Mouse (Mus musculus) CH12.LX (cell line): ENCODE results near the gene Caln1. TPM values are rescaled to one million over a fixed set of nuclear protein-coding genes. Genes with fewer than 3 reads are reported as not detected.

ENCODE experiments used
- DNase-seq: peaks from one replicate; pipeline ENCODE4 v3.0.0-alpha.2; 2013; ENCODE audit errors: extremely low read depth
- H3K27ac ChIP-seq: 2 replicates; pipeline ENCODE4 v1.5.1; 2012; ENCODE audit warnings: low read depth, mild to moderate bottlenecking, control low read depth, moderate library complexity; ENCODE audit not compliant: insufficient read depth
- H3K27me3 ChIP-seq: replicated peaks from 2 replicates; pipeline ENCODE3; 2012; ENCODE audit warnings: inconsistent platforms
- H3K36me3 ChIP-seq, 2 experiments: replicated peaks in 1 of 2; 2 replicates each; pipeline versions ENCODE3 to v1.6.1; 2012; ENCODE audit warnings: inconsistent platforms in 1 of 2, low read length in 1 of 2, mild to moderate bottlenecking in 1 of 2, mixed read lengths in 1 of 2, moderate library complexity in 1 of 2; ENCODE audit not compliant: control insufficient read depth in 1 of 2, insufficient read depth in 1 of 2
- H3K4me1 ChIP-seq, 2 experiments: 2 replicates each; pipeline ENCODE4 v1.6.1; 2012; ENCODE audit warnings: inconsistent platforms in 1 of 2, moderate library complexity in 1 of 2; ENCODE audit not compliant: insufficient read depth in 2 of 2, control insufficient read depth in 1 of 2
- H3K4me2 ChIP-seq: 2 replicates; pipeline ENCODE4 v1.6.1; 2012; ENCODE audit warnings: low read depth, mild to moderate bottlenecking, control low read depth; ENCODE audit not compliant: poor library complexity, insufficient read depth, severe bottlenecking
- H3K4me3 ChIP-seq, 3 experiments: fragments of 150-350 bp in 1 of 3; sonication (generic) in 1 of 3; replicated peaks in 1 of 3; 2 replicates each; pipeline versions ENCODE3 to v1.5.1; 2011 to 2012; ENCODE audit warnings: low read depth in 2 of 3, low read length in 2 of 3, mild to moderate bottlenecking in 2 of 3, moderate library complexity in 2 of 3, control low read depth in 1 of 3, improper control_type of control experiment in 1 of 3, inconsistent platforms in 1 of 3, mixed read lengths in 1 of 3; ENCODE audit not compliant: poor library complexity in 1 of 3
- H3K79me2 ChIP-seq: replicated peaks from 2 replicates; pipeline ENCODE4 v1.6.1; 2012; ENCODE audit warnings: mild to moderate bottlenecking, moderate library complexity; ENCODE audit not compliant: control insufficient read depth, poor library complexity, insufficient read depth, severe bottlenecking; ENCODE audit errors: extremely low read depth
- H3K9ac ChIP-seq: 2 replicates; pipeline ENCODE4 v1.6.1; 2012; ENCODE audit warnings: low read depth, mild to moderate bottlenecking, control low read depth, moderate library complexity; ENCODE audit not compliant: insufficient read depth
- H3K9me3 ChIP-seq: replicated peaks from 2 replicates; pipeline ENCODE3; 2012; ENCODE audit warnings: low read length, inconsistent platforms, mixed read lengths
- BHLHE40 ChIP-seq: IDR thresholded peaks from 2 replicates; pipeline ENCODE4 v1.6.1; 2011; ENCODE audit warnings: mild to moderate bottlenecking, low read depth, low read length, improper control_type of control experiment
- CHD1 ChIP-seq: IDR thresholded peaks from 2 replicates; pipeline ENCODE4 v1.6.1; 2012; ENCODE audit warnings: low read depth, low read length, improper control_type of control experiment, inconsistent platforms
- CHD2 ChIP-seq: IDR thresholded peaks from 2 replicates; pipeline ENCODE4 v1.6.1; 2011; ENCODE audit warnings: low read length, improper control_type of control experiment
- CTCF ChIP-seq, 2 experiments: IDR thresholded peaks in 1 of 2; conservative IDR thresholded peaks in 1 of 2; 2 replicates each; pipeline ENCODE4 v1.5.1; 2011 to 2012; ENCODE audit warnings: low read depth in 2 of 2, low read length in 2 of 2, improper control_type of control experiment in 1 of 2, inconsistent platforms in 1 of 2, mild to moderate bottlenecking in 1 of 2, moderate library complexity in 1 of 2
- E2F4 ChIP-seq: IDR thresholded peaks from 2 replicates; pipeline ENCODE4 v1.6.1; 2011; ENCODE audit warnings: low read depth, low read length, improper control_type of control experiment; ENCODE audit not compliant: insufficient replicate concordance
- EP300 ChIP-seq: IDR thresholded peaks from 2 replicates; pipeline ENCODE4 v1.6.1; 2011; ENCODE audit warnings: low read length, improper control_type of control experiment
- GABPA ChIP-seq: IDR thresholded peaks from 2 replicates; pipeline ENCODE4 v1.6.1; 2012; ENCODE audit warnings: low read depth, low read length, improper control_type of control experiment, inconsistent platforms; ENCODE audit not compliant: insufficient replicate concordance
- HCFC1 ChIP-seq: IDR thresholded peaks from 2 replicates; pipeline ENCODE4 v1.6.1; 2012; ENCODE audit warnings: low read depth, mild to moderate bottlenecking, inconsistent platforms, low read length, improper control_type of control experiment
- IRF4 ChIP-seq: IDR thresholded peaks from 2 replicates; pipeline ENCODE4 v1.6.1; 2014; ENCODE audit warnings: low read depth, mild to moderate bottlenecking, inconsistent platforms, low read length, improper control_type of control experiment
- JUND ChIP-seq: conservative IDR thresholded peaks from 2 replicates; pipeline ENCODE4 v1.6.1; 2011; ENCODE audit warnings: low read depth, low read length, improper control_type of control experiment
- MAX ChIP-seq: IDR thresholded peaks from 2 replicates; pipeline ENCODE4 v1.6.1; 2011; ENCODE audit warnings: low read length, improper control_type of control experiment
- MAZ ChIP-seq: IDR thresholded peaks from 2 replicates; pipeline ENCODE4 v1.6.1; 2012; ENCODE audit warnings: low read depth, mild to moderate bottlenecking, inconsistent platforms, low read length, improper control_type of control experiment, moderate library complexity
- MEF2A ChIP-seq: IDR thresholded peaks from 2 replicates; pipeline ENCODE4 v1.6.1; 2014; ENCODE audit warnings: low read depth, mild to moderate bottlenecking, inconsistent platforms, low read length, improper control_type of control experiment, borderline replicate concordance
- MYC ChIP-seq: IDR thresholded peaks from 2 replicates; pipeline ENCODE4 v1.6.1; 2011; ENCODE audit warnings: low read depth, mild to moderate bottlenecking, improper control_type of control experiment, low read length
- NRF1 ChIP-seq: IDR thresholded peaks from 2 replicates; pipeline ENCODE4 v1.6.1; 2014; ENCODE audit warnings: low read depth, mild to moderate bottlenecking, inconsistent platforms, low read length, improper control_type of control experiment, moderate library complexity
- PAX5 ChIP-seq: IDR thresholded peaks from 2 replicates; pipeline ENCODE4 v1.6.1; 2012; ENCODE audit warnings: low read length, inconsistent platforms, mixed read lengths
- POLR2A ChIP-seq: IDR thresholded peaks from 2 replicates; pipeline ENCODE4 v1.6.1; 2011; ENCODE audit warnings: low read depth, mild to moderate bottlenecking, improper control_type of control experiment, low read length
- RAD21 ChIP-seq: IDR thresholded peaks from 2 replicates; pipeline ENCODE4 v1.6.1; 2011; ENCODE audit warnings: low read depth, mild to moderate bottlenecking, low read length, improper control_type of control experiment, moderate library complexity
- RCOR1 ChIP-seq: conservative IDR thresholded peaks from 2 replicates; pipeline ENCODE4 v1.6.1; 2012; ENCODE audit warnings: low read depth, mild to moderate bottlenecking, inconsistent platforms, low read length, improper control_type of control experiment
- SIN3A ChIP-seq: IDR thresholded peaks from 2 replicates; pipeline ENCODE4 v1.6.1; 2012; ENCODE audit warnings: low read length, improper control_type of control experiment, inconsistent platforms
- TBP ChIP-seq: conservative IDR thresholded peaks from 2 replicates; pipeline ENCODE4 v1.6.1; 2011; ENCODE audit warnings: low read depth, low read length, improper control_type of control experiment
- TCF12 ChIP-seq: IDR thresholded peaks from 2 replicates; pipeline ENCODE4 v1.6.1; 2014; ENCODE audit warnings: low read depth, mild to moderate bottlenecking, inconsistent platforms, low read length, improper control_type of control experiment
- UBTF ChIP-seq: IDR thresholded peaks from 2 replicates; pipeline ENCODE4 v1.6.1; 2012; ENCODE audit warnings: low read depth, mild to moderate bottlenecking, inconsistent platforms, low read length, improper control_type of control experiment, moderate library complexity
- USF2 ChIP-seq: conservative IDR thresholded peaks from 2 replicates; pipeline ENCODE4 v1.6.1; 2011; ENCODE audit warnings: low read depth, low read length, improper control_type of control experiment
- ZC3H11A ChIP-seq: IDR thresholded peaks from 2 replicates; pipeline ENCODE4 v1.6.1; 2012; ENCODE audit warnings: low read depth, mild to moderate bottlenecking, inconsistent platforms, low read length, improper control_type of control experiment
- ZKSCAN1 ChIP-seq: IDR thresholded peaks from 2 replicates; pipeline ENCODE4 v1.6.1; 2012; ENCODE audit warnings: low read depth, inconsistent platforms, low read length, improper control_type of control experiment, borderline replicate concordance
- ZMIZ1 ChIP-seq: IDR thresholded peaks from 2 replicates; pipeline ENCODE4 v1.6.1; 2012; ENCODE audit warnings: low read depth, mild to moderate bottlenecking, inconsistent platforms, low read length, improper control_type of control experiment
- ZNF384 ChIP-seq: IDR thresholded peaks from 2 replicates; pipeline ENCODE4 v1.6.1; 2012; ENCODE audit warnings: low read depth, low read length, improper control_type of control experiment, inconsistent platforms
- dilution Hi-C: fragments of 300-500 bp; cut with MboI; formaldehyde crosslinking; loops from 2 replicates; pipeline ENCODE4 v1.14.3; 2020; ENCODE audit warnings: low sequenced_read_pairs; ENCODE audit not compliant: extremely low pct_unique_long_range_greater_than_20kb, extremely low pct_ligation_motif_present
- in situ Hi-C: fragments of 300-500 bp; cut with MboI; formaldehyde crosslinking; loops from 3 replicates; pipeline ENCODE4 v1.14.3; 2019; ENCODE audit warnings: low sequenced_read_pairs, low pct_ligation_motif_present, low pct_unique_long_range_greater_than_20kb, mixed read lengths
- polyA plus RNA-seq: library from polyadenylated mRNA; unstranded; fragments of >175 nt; gene quantifications from 2 replicates; pipeline ENCODE4 v1.2.1, GENCODE M21; 2012; ENCODE audit warnings: low read depth; ENCODE audit not compliant: insufficient read length
- total RNA-seq, 2 experiments: library from RNA; depleted of rRNA; stranded (reverse); fragments of 300-350 nt in 1 of 2; fragments of >200 nt in 1 of 2; gene quantifications; 2 replicates each; pipeline ENCODE4 v1.2.3; 2012 to 2014

Caln1 gene
- total and polyA plus RNA-seq, 3 experiments, result under 0.01 TPM; not detected in 2

DNA sequence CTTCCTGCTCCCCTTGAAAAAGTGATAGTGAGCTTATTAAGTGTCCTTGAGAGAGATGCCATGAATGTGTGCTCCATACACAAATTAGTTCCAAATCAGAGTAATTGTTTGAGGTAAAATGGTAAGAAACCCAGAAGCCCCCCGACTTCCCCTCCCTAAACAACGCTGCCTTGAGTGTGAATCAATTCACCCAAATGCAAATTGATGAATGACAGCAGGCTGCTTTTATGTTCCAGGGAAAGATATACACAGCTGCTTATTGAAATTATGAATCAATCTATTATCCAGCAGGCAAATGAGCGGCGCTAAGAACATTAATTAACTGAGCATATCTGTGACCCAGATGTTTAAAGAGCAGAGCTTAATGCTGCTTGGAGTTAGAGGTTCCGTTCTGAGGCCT, 511.1 kb downstream of the Caln1 start:
- TF ChIP-seq CTCF (conservative IDR thresholded peaks at IDR 0.05 in 1 of 2, IDR thresholded peaks at IDR 0.05 in 1 of 2; ENCODE audit: low read depth in 2 of 2, low read length in 2 of 2) (no peak), IRF4 (no peak), USF2 (no peak), EP300 (no peak), NRF1 (no peak), POLR2A (no peak), MAX (no peak), ZMIZ1 (no peak), BHLHE40 (no peak), CHD2 (no peak), ZC3H11A (no peak), HCFC1 (no peak), UBTF (no peak), MYC (no peak), CHD1 (no peak), MAZ (no peak), E2F4 (no peak), TCF12 (no peak)
- H3K9me3 ChIP-seq, result peaks cover 67% of the 10 kb centered on the region
- no peak overlapping the region for H3K9ac ChIP-seq
- dilution Hi-C loops, result no loop called here
- in situ Hi-C loops, result no loop called here
- H3K27me3 ChIP-seq, result no peaks in the 10 kb centered on the region
- H3K36me3 ChIP-seq, result peaks cover 2 to 40% of the 10 kb centered on the region in 2 experiments
- H3K27ac ChIP-seq, result no peak overlapping the region
- H3K4me3 ChIP-seq, result no peak overlapping the region
- no peaks in the 10 kb centered on the region for H3K4me1 ChIP-seq
- H3K4me2 ChIP-seq, result no peak overlapping the region
- no peaks in the 10 kb centered on the region for H3K79me2 ChIP-seq
- no peak for DNase-seq

DNA sequence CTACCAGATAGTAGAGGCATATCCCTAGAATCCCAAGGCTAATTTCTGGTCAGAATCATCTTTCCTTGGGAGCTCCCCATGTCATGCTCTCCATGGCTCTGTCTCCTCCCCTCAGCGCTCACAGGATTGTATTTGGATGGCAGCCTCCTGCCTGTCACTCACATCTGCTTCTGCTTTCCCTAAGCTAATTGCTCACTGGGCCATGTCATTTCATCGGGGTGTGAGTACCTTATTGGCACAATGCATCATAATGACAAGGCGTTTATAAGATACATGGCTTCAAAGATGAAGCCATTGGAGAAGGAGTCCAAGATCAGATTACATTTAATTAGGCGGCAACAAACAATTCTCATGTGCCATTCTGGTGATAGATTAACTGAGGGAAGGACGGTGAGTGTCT, 522.5 kb downstream of the Caln1 start:
- DNase-seq, result no peak
- Histone ChIP-seq H3K4me3 (no peak overlapping the region), H3K4me1 (peaks cover 0 to under 1% of the 10 kb centered on the region in 2 experiments; a peak in 1 of 4 replicates), H3K27ac (no peak overlapping the region), H3K36me3 (peaks cover 0 to 10% of the 10 kb centered on the region in 2 experiments), H3K4me2 (no peak overlapping the region), H3K27me3 (no peaks in the 10 kb centered on the region), H3K79me2 (no peaks in the 10 kb centered on the region; the same call in 1 of the 2 replicates), H3K9ac (no peak overlapping the region), H3K9me3 (peaks cover 32% of the 10 kb centered on the region)
- in situ Hi-C loops, result no loop called here
- dilution Hi-C loops, result no loop called here
- TF ChIP-seq JUND (no peak), ZKSCAN1 (no peak), RAD21 (no peak), RCOR1 (no peak), SIN3A (no peak), MAX (no peak), MEF2A (no peak), EP300 (no peak), BHLHE40 (no peak), GABPA (no peak), USF2 (no peak), POLR2A (no peak), ZMIZ1 (no peak), TBP (no peak), MYC (no peak), PAX5 (no peak), ZC3H11A (no peak), CTCF (conservative IDR thresholded peaks at IDR 0.05 in 1 of 2, IDR thresholded peaks at IDR 0.05 in 1 of 2; ENCODE audit: low read depth in 2 of 2, low read length in 2 of 2) (no peak), ZNF384 (no peak)
